Mouse (Mus musculus): Measurements from ENCODE around the gene Cct3. TPM values are rescaled to one million over a fixed set of nuclear protein-coding genes. Genes with fewer than 3 reads are reported as not detected.
"Not testable (repeated sequence)": the region's sequence is repeated elsewhere in the genome, so short reads cannot be mapped to it uniquely, and the experiment has no call there.

Cct3 gene
- total RNA-seq, 2 experiments from 2014 or later, result 355 to 719 TPM

DNA sequence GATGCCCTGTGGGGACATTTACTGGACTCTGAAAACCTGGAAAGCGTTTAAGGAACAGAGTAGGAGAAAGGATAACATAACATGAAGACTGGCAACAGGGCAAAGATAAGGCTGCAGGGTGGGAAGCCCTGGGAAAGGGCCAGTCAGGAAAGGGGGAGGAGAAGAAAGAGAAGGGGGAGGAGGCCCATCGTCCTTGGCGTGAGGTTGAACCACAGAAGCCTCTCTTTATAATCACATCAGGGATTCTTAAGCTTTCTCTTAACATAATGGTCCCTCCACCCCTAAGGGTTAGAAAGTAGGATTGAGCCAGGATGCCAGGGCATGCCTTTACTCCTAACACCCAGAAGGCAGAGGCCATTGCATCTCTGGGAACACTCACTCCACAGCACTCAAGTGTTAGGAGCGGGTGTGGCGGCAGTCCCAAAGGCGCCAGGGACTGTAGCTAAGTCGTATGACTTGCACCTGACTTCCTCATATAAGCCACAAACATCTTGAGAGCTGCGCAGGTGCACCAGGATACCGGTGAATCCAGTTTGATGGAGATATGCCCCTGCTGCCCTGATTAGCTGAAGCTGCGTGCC lies 8.7 kb upstream of the Cct3 start:
- not testable (repeated sequence) for ATAC-seq (replicated peaks; ENCODE audit: poor library complexity)

DNA sequence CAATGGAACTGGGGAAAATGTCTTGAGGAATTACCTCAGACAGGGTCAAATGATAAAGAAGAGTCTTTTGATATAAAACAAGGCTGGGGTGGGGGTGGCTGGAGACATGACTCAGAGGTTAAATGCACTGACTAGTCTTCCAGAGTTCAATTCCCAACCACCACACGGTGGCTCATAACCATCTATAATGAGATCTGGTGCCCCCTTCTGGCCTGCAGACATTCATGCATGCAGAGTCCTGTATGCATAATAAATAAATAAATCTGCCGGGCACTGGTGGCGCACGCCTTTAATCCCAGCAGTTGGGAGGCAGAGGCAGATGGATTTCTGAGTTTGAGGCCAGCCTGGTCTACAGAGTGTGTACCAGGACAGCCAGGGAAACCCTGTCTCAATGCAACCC lies 4.9 kb upstream of the Cct3 start:
- ATAC-seq (replicated peaks; ENCODE audit: poor library complexity), result 0 out of 2 replicates have a peak, but pooled peaks have one; percentile 11

DNA sequence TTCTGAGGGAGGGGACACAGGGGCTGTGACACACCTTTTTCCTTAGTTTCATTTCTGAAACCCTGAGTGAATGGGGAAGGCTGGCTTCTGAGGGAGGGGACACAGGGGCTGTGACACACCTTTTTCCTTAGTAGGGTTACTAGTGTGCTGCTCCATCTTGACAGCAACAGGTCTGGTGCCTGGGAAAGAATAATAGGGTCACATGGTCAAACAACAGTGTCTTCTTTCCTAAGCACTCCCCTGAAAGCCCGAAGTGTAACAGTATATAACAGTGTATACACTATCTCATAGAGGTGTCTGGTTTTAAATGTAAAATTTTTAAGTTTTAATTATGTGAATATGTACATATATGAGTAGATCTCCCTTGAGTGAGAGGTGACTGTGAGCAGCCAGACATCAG lies 1.6 kb upstream of the Cct3 start:
- not testable (repeated sequence) for ATAC-seq (replicated peaks; ENCODE audit: poor library complexity)

DNA sequence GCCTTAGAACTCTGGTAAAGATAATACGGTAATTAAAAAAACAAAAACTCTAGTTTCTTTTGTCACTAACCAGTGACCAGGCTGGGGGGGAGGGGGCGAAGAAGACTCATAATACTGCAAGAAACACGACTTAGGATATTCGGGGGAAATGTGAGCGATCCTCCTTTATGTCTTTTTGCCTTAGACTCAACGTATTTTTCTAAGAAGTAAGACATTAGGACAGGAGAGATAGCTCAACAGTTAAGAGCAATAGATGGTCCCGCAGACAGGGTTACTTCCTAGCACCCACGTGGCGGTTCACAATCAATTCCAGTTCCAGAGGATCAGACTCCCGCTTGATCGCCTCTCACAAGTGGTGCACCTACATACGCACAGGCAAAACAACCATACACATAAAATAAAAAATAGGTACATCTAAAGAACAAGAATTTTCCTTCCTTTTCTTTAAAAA lies 781 bp upstream of the Cct3 start:
- ATAC-seq (replicated peaks; ENCODE audit: poor library complexity), result no peak; the same call in none of the 2 replicates

DNA sequence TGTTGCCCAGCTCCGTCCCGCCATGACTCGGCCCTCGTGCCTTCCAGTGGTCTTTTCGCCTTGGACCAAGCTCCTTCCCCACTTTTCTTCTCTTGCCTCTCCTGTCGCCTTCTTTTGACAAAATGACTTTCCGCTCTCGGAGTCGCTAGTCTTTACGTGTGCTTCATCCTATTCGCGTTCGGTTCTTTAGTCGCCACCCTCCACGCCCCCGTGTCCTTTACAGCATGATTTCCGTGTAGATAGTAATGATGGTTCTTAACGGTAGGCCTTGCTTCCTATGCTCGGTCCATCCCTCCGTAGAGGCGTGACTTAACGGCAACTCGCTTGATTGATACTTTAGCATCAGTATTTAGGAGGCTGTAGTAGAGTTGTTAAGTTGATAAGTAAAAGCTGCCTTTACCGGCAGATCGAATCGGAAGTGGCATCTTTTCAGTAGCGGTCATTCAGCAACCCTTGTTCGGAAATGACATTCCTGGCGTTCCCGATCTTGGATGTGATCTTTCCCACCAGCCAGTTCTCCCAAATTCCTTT lies 470 bp downstream of the Cct3 start:
- peak; percentile 27 for ATAC-seq (replicated peaks; ENCODE audit: poor library complexity)

DNA sequence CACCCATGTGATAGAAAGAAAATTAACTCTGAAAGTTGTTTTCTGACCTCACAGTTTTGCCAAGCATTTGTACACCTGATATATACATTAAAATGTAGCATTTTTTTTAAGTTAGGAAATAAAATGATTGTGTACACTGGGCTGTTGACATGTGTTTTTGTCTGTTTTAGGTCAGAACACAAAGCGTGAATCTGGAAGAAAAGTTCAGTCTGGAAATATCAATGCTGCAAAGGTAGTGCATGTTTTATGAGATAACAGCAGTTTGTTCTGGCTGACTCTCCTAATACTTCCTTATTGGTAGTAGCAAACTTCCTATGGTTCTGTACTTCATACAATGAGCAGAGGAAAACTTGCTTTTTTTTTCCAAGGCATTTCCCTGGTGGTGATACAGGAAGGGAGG lies 2.3 kb downstream of the Cct3 start:
- ATAC-seq (replicated peaks; ENCODE audit: poor library complexity), result no peak

DNA sequence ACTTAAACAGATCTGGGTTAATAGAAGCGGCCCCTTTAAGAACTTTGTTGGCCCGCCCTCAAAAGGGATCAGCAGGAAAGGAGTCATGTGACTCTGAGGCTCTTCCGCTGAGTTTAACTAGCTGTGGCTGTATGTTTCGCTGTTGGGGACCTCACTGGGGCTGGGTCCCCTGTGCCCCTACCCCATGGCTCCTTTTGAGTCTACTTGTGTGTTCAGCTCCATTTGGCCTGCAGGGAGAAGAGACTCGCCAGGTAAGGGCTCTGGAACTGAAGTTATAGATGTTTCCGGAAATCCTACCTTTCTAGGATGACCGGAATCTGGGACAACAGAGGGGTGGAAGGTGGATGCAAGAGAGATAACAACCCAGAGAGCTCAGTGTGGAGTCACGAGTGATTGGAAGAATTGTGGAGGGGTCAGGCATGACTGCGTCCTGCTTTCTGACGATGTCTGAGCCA lies 28.1 kb downstream of the Cct3 start, which contains the start of gene Glmp:
Glmp (plus strand) TSS at position 73 of the 455 bp plus-strand sequence.
- peak; percentile 94 for ATAC-seq (replicated peaks; ENCODE audit: poor library complexity)

DNA sequence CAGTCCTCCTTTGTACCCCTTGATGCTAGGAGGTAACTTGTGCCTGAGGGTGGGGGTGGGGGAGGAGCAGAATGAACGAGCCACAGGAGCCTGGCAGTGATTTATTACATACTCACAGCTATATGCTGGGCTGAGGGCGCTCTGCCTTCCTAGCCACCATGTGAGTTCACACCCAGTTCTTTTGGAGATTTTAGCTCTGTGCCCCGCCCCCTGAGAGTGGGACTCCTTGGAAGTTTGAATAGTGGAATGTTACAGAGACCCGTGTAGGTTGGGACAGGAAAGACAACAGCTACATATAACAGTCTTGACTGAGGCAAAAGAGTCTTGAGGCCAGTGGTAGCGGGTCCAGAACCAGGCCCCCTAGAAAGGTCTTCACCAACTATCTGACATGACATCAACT lies 32.0 kb downstream of the Cct3 start:
- ATAC-seq (replicated peaks; ENCODE audit: poor library complexity), result no peak

DNA sequence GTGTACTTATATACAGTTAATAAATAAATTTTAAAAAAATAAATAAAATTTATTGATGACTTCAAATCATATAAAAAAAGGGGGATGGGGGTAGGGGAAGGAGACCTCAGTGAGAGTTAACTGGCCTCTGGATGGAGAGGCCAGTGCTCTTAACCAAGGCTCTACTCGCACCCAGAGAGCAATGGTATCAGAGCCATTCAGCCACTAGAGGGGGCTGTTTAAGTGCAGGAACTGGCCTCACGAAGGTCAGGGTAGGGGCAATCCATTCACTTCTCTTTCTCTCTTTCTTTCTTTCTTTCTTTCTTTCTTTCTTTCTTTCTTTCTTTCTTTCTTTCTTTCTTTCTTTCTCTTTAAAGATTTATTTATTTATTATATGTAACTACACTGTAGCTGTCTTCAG lies 34.4 kb downstream of the Cct3 start:
- peak; percentile 48; the same call in 1 of the 2 replicates for ATAC-seq (replicated peaks; ENCODE audit: poor library complexity)

DNA sequence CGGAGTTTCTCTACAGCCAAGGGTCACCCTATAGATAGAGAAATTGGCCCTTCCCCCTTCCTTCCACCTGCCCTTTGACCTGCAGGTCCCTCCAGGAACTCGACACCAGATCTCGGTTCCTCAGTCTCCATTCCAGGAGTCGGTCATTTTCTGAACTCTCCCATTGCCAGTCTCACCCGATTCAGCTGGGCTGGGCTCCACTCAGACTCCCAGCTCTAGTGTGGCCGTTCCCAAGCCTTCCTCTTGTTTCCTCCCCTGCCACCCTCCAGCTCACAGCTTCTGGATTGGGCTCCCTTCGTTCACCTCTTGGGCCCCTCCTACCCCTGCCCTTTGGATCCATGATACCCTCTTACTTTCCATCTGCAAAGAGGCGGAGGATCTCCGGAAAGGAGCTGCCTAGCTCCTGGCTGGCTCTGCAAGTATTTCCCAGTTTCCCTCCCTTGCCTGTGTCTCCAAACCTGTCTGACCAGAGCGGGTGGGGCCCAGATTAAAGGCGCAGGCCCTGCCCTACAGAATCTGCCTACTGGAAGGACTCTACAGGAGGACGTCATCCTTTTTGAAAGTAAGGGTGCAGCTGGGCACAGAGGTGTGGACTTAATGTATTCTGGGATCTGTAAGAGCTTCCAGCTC lies 37.2 kb downstream of the Cct3 start:
- ATAC-seq (replicated peaks; ENCODE audit: poor library complexity), result no peak

DNA sequence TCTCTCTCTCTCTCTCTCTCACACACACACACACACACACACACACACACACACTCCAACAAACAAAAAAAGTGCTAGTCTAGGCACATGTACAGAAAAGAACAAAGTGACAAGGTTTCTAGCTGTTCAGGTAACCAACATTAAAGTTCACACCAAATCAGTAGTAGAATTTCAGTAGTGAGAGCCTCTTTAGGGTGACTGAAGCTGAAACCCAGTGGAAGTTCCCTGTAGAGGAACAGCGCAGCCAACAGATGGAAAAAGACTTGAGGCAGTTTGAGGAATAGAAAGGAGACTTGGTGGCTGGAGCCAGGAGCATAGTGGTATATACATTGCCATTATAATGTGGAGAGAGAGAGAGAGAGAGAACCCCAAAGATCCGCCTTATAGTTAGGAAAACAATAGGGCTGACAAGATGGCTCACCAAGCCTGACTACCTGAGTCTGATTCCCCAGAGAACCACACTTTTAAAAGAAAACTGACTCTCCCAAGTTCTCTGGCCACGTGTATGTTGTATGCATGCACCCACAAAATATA lies 38.1 kb downstream of the Cct3 start:
- no peak for ATAC-seq (replicated peaks; ENCODE audit: poor library complexity)

DNA sequence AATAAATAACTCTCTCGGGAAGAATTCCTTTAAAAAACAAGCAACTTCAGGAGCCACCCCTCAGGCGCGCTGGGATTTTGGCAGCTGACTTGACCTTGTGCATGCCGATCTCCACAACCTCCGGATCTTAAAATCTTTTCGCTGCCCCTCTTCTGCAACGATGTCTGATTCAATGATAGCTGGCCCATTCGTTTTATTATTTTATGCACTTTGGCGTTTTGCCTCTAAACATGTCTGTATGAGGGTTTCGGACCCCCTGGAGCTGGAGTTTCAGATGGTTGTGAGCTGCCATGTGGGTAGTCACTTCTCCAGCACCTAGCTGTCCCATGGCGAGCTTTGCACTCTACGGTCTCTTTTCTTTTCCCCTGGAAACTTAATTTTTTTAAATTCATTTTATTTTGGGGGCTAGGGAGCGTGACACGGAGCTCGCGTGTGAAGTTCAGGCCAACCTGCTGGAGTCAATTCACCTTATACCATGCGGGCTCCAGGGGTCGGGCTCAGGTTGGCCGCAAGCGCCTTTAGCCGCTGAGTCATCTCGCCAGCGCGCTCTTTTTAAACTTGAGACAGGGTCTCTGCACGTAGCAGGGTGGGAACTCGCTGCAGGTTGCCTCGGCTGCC lies 38.6 kb downstream of the Cct3 start:
- ATAC-seq (replicated peaks; ENCODE audit: poor library complexity), result peak; percentile 29

DNA sequence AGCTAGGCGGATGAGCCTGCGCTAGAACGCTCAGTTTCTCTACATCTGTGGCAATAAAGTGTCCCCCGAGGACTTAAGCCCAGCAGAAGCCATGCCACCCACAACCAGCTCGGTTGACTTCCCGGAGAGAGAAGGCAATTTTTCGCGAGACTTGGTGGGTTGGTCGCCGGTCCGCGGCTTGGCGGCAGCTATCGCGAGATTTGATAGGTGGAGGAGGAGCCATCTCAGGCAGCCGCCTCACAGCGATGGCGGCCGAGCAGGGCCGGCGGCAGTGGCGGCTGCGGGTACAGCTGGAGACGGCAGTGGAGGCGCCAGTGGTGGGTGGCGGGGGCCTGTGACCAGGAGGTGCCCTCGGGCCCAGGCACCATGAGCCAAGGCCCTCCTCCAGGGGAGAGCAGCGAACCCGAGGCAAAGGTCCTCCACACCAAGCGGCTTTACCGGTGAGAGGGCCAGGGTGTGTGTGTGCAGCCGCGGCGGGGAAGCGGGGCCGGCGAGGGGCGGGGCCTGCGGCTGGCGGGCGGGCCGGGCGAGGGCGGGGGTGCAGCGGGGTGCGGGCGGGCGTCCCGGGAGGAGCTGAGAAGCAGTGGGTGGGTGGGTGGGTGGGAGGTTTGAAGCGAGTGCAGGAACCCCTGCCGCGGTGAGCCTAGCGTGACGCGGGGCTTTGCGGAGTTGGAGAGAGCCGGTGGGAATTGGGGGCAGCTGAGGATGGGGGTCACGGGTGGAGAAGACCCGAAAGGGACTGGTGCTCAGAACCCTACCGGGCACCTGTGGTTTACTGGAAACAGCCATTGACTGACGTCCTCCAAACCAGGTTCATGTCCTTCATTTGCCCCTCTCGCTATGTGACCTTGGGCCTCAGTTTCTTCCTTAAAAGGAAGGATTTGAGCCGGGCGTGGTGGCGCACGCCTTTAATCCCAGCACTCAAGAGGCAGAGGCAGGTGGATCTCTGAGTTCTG lies 39.4 kb downstream of the Cct3 start, which contains the start of the genes Tmem79 and Smg5:
Tmem79 (minus strand) TSS at position 91 of the 956 bp plus-strand sequence.
Smg5 (plus strand) TSS at position 203 of the 956 bp plus-strand sequence.
- peak; percentile 79 for ATAC-seq (replicated peaks; ENCODE audit: poor library complexity)

DNA sequence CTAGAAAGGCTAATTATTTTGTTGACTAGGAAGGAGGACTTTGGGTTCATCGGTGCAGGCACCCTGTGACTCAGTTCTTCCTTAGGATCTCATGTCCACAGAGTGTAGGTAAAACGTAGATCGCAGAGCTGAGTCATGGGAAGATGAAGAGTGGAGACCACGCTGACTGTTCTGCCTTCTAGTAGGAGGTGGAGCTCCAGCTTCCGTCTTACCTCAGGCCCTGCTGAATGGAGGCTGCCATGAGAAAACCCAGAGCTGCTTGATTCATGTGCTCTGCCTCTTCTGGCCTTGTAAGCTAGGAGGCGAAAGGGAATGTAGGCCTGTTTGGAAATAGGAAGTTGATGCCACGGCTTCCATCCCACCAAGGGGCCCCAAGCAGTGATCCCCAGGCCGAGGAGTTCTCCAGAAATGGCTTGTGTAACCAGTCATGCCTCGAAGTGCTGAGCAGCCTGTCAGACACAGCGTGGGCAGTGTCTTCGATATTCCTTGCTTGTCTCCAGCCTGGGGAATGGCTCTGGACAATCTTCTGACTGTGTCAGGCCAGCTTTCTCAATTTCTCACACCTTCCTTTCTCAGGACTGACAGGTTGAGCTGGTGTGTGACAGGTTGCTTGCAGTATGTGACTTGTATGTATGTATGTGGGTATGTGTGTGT lies 40.6 kb downstream of the Cct3 start:
- peak; percentile 27 for ATAC-seq (replicated peaks; ENCODE audit: poor library complexity)

DNA sequence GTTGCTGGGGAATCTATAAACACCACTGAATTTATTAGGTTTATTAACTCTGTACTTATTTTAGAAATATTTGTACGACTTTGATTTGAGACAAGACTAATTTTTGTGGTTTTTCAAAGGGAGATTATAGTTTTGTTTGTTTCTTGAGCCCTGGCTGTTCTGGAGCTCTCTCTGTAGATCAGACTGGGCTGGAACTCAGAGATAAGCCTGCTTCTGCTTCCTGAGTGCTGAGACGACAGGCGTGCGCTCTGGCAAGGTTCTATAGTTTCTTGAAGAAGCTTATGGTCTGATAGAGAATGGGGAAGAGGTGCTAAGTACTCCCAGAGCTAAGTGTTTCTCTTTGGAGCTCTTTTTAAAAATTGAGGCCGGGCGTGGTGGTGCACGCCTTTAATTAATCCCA lies 41.4 kb downstream of the Cct3 start:
- peak; percentile 61 for ATAC-seq (replicated peaks; ENCODE audit: poor library complexity)

DNA sequence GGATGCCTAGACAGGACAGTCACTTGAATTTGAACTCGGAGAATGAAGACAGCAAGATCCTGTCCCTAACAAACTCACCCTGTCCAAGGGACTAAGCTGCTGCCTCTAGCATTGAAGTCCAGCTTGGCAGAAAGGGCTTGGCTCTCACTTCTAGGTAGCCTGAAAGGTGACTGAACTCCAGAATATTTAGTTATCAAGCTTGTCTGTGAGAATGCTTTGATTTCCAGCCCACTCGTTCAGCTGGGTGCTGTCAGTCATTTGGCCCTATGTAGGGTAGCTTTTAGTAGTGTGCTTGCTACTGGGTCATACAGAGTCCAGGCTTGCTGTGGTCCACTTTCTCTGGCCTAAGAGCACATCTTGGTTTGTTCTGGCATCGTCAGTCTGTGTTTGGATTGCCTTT lies 42.1 kb downstream of the Cct3 start:
- no peak for ATAC-seq (replicated peaks; ENCODE audit: poor library complexity)

DNA sequence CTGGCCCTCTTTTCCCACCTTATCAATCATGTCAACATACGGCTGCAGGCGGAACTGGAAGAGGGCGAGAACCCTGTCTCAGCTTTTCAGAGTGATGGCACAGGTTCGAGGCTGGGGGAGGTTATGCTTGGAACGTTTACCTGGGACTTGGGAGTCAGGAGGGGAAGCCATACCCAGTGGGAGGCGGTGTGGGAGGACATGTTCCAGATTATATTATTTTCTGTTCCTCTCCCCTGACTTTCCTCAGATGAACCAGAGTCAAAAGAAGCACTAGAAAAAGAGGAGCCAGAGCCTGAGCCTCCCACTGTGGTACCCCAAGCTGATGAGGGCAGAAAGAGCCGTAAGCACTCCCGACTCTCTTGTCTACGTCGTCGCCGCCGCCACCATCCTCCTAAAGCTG lies 53.8 kb downstream of the Cct3 start:
- no peak for ATAC-seq (replicated peaks; ENCODE audit: poor library complexity)

DNA sequence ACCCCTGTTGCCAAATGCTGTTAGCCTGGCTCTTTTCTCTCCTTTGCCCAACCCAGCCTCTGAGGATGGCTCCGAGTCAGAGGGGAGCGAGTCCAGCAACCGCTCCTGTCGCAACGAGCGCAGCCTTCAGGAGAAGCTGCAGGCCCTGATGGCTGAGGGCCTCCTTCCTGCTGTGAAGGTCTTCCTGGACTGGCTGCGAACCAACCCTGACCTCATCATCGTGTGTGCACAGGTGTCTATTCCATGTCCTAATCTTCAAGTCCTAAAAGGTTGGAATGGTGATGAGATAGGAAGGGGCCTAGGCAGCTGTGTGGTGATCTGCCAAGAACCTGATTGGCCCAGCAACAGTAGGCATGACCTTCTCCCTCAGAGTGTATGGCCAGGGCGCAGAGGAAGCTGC lies 56.0 kb downstream of the Cct3 start:
- ATAC-seq (replicated peaks; ENCODE audit: poor library complexity), result no peak

DNA sequence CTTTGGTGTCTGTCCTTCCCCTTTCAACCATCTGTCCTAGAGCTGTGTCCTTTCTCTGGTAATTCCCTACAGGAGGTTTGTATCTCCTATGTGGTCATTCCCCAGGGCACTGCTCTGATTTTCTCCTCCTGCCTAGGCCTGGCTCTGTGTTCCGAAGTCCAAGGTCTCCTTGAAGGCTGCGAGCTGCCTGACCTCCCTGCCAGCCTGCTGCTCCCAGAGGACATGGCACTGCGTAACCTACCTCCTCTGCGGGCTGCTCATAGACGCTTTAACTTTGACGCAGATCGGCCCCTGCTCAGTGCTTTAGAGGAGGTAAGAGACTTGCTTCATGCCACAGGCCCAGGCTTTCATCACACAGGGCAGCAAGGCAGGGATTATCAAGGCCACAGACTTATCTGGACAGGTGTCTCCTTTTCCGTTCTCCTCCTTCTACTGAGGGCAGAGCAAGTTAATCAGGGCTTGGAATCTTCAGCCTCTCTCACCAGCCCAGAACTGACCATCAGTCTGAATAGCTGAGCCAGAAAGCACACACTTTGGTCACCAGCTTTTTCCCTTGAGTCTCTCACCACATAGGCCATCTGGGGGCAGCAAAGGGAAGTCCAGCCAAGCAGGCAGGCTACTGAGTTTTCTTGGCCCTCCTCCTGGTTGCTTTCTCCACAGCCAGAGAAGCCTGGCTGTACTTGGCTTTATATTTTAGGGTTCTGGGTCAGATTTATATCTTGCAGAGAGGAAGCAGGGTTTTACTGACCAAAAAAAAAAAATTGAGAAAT lies 57.7 kb downstream of the Cct3 start:
- no peak for ATAC-seq (replicated peaks; ENCODE audit: poor library complexity)
